Mouse (Mus musculus) heart, postnatal 25 days (tissue): ENCODE data around the gene Gm16485. TPM values are rescaled to one million over a fixed set of nuclear protein-coding genes. Genes with fewer than 3 reads are reported as not detected.
A peak's percentile ranks its signal among the peaks of the same experiment; 100 is the strongest.

Experiments used
- DNase-seq: peaks from one replicate; pipeline ENCODE4 v3.0.0; 2022; ENCODE audit warnings: low spot score
- intact Hi-C: fragments of 180-260 bp; cut with DNase I; formaldehyde crosslinking; loops from one replicate; pipeline ENCODE4 v1.15.1; 2025
- total RNA-seq, 2 experiments: library from RNA; stranded (reverse); gene quantifications; 2 replicates each; pipeline ENCODE4 v1.2.3; 2021

Gm16485 gene
- total RNA-seq = not detected

GRCm38 (mm10) chr9:8971491-8971890 is at the start of gene Gm16485:
TSS of gene Gm16485 (plus strand) at chr9:8971791.
- intact Hi-C loops = no loop called here
- DNase-seq = no peak

- DNase-seq = no peak
- intact Hi-C loops = no loop called here
Measured at GRCm38 (mm10) chr9:8927561-8927960, 44.0 kb upstream of the Gm16485 start.

- no peak for DNase-seq
- intact Hi-C loops = no loop called here
Measured at GRCm38 (mm10) chr9:8937753-8938152, 33.8 kb upstream of the Gm16485 start.

- intact Hi-C loops = no loop called here
- no peak for DNase-seq
Measured at GRCm38 (mm10) chr9:8953306-8953705, 18.3 kb upstream of the Gm16485 start.

GRCm38 (mm10) chr9:8964512-8965133 is 7.0 kb upstream of the Gm16485 start:
- intact Hi-C loops = loop anchor here (5.0 kb wide), 1 partner anchor 262 kb away; no protein-coding TSS in a partner anchor
- no peak for DNase-seq

GRCm38 (mm10) chr9:8970240-8970639 is 1.4 kb upstream of the Gm16485 start:
- peak; percentile 19 for DNase-seq
- intact Hi-C loops = no loop called here

GRCm38 (mm10) chr9:8977775-8978174 is 6.2 kb downstream of the Gm16485 start:
- intact Hi-C loops = no loop called here
- no peak for DNase-seq

GRCm38 (mm10) chr9:8982315-8982714 is 10.7 kb downstream of the Gm16485 start:
- DNase-seq = no peak
- intact Hi-C loops = no loop called here

- no peak for DNase-seq
- intact Hi-C loops = no loop called here
Measured at GRCm38 (mm10) chr9:8996494-8996893, 24.9 kb downstream of the Gm16485 start.

- no peak for DNase-seq
- intact Hi-C loops = no loop called here
Measured at GRCm38 (mm10) chr9:9001170-9001569, 29.6 kb downstream of the Gm16485 start.

GRCm38 (mm10) chr9:9015108-9015507 is 43.5 kb downstream of the Gm16485 start:
- intact Hi-C loops = no loop called here
- DNase-seq = no peak

Other genes with a start within 250 kb of the Gm16485 start
- not detected for gene Pgr, start 72.0 kb upstream of the Gm16485 start, total RNA-seq